Mouse (Mus musculus): ENCODE measurements at regions not wholly inside any gene's neighbourhood (a gene's known extent, or its start where the extent isn't known, plus 50 kb on each side); places are given as distances from the start of the nearest gene placed in this dataset.

GRCm38 (mm10) chr12:107624446-107624845 is 136.0 kb downstream of the 3110018I06Rik start:
- Histone ChIP-seq H3K9me3 (ENCODE audit: control insufficient read depth, low read depth, low read length) (no peaks in the 10 kb centered on the region), H3K4me3 (ENCODE audit: low read depth, low read length) (no peak overlapping the region), H3K9ac (replicated peaks; ENCODE audit: low read depth, low read length) (no peak overlapping the region), H3K36me3 (ENCODE audit: control insufficient read depth, insufficient read depth, low read length) (no peaks in the 10 kb centered on the region), H3K27ac (ENCODE audit: low read length) (no peak overlapping the region), H3K4me2 (replicated peaks; ENCODE audit: low read depth, low read length) (no peak overlapping the region), H3K4me1 (ENCODE audit: control insufficient read depth, insufficient read depth, low read length) (no peaks in the 10 kb centered on the region), H3K27me3 (ENCODE audit: control insufficient read depth, insufficient read depth, low read length) (no peaks in the 10 kb centered on the region)
- no peak for ATAC-seq (ENCODE audit: insufficient number of reproducible peaks, insufficient read depth, low FRiP score, low read depth)
- WGBS = 68% methylated on average over 3 of the region's 3 CpGs

- no peak for ATAC-seq (ENCODE audit: insufficient number of reproducible peaks, insufficient read depth, low FRiP score, low read depth)
- no peaks in the 10 kb centered on the region for H3K27me3 ChIP-seq (ENCODE audit: control insufficient read depth, insufficient read depth, low read length)
- no peak overlapping the region for H3K9ac ChIP-seq (replicated peaks; ENCODE audit: low read depth, low read length)
- no peak overlapping the region for H3K4me3 ChIP-seq (ENCODE audit: low read depth, low read length)
- H3K4me1 ChIP-seq (ENCODE audit: control insufficient read depth, insufficient read depth, low read length) = no peaks in the 10 kb centered on the region
- WGBS = 83% methylated on average over 9 of the region's 9 CpGs
- H3K9me3 ChIP-seq (ENCODE audit: control insufficient read depth, low read depth, low read length) = no peaks in the 10 kb centered on the region; the same call in 1 of the 2 replicates
- H3K27ac ChIP-seq (ENCODE audit: low read length) = no peak overlapping the region
- no peaks in the 10 kb centered on the region for H3K36me3 ChIP-seq (ENCODE audit: control insufficient read depth, insufficient read depth, low read length)
- H3K4me2 ChIP-seq (replicated peaks; ENCODE audit: low read depth, low read length) = no peak overlapping the region
These were observed 159.6 kb downstream of the 3110018I06Rik start for GRCm38 (mm10) chr12:107648008-107648407.

GRCm38 (mm10) chr12:107652126-107652728 is 163.8 kb downstream of the 3110018I06Rik start:
- WGBS = 47% methylated on average over 3 of the region's 3 CpGs
- Histone ChIP-seq H3K4me3 (ENCODE audit: low read depth, low read length) (no peak overlapping the region), H3K27ac (ENCODE audit: low read length) (no peak overlapping the region), H3K9me3 (ENCODE audit: control insufficient read depth, low read depth, low read length) (no peaks in the 10 kb centered on the region), H3K27me3 (ENCODE audit: control insufficient read depth, insufficient read depth, low read length) (no peaks in the 10 kb centered on the region), H3K36me3 (ENCODE audit: control insufficient read depth, insufficient read depth, low read length) (no peaks in the 10 kb centered on the region), H3K4me1 (ENCODE audit: control insufficient read depth, insufficient read depth, low read length) (no peaks in the 10 kb centered on the region), H3K9ac (replicated peaks; ENCODE audit: low read depth, low read length) (no peak overlapping the region), H3K4me2 (replicated peaks; ENCODE audit: low read depth, low read length) (no peak overlapping the region)
- no peak for ATAC-seq (ENCODE audit: insufficient number of reproducible peaks, insufficient read depth, low FRiP score, low read depth)

GRCm38 (mm10) chr12:107653131-107653530 is 164.7 kb downstream of the 3110018I06Rik start:
- WGBS = 27% methylated on average over 7 of the region's 7 CpGs
- H3K4me1 ChIP-seq (ENCODE audit: control insufficient read depth, insufficient read depth, low read length) = no peaks in the 10 kb centered on the region
- no peaks in the 10 kb centered on the region for H3K27me3 ChIP-seq (ENCODE audit: control insufficient read depth, insufficient read depth, low read length)
- no peaks in the 10 kb centered on the region for H3K36me3 ChIP-seq (ENCODE audit: control insufficient read depth, insufficient read depth, low read length)
- no peak overlapping the region for H3K27ac ChIP-seq (ENCODE audit: low read length)
- ATAC-seq (ENCODE audit: insufficient number of reproducible peaks, insufficient read depth, low FRiP score, low read depth) = peak; percentile 63; the same call in 1 of the 2 replicates
- no peak overlapping the region for H3K9ac ChIP-seq (replicated peaks; ENCODE audit: low read depth, low read length)
- no peak overlapping the region for H3K4me2 ChIP-seq (replicated peaks; ENCODE audit: low read depth, low read length)
- H3K4me3 ChIP-seq (ENCODE audit: low read depth, low read length) = no peak overlapping the region
- H3K9me3 ChIP-seq (ENCODE audit: control insufficient read depth, low read depth, low read length) = no peaks in the 10 kb centered on the region

- no peak for ATAC-seq (ENCODE audit: insufficient number of reproducible peaks, insufficient read depth, low FRiP score, low read depth)
- no peaks in the 10 kb centered on the region for H3K4me1 ChIP-seq (ENCODE audit: control insufficient read depth, insufficient read depth, low read length)
These were observed 168.4 kb downstream of the 3110018I06Rik start for GRCm38 (mm10) chr12:107656846-107657245.

GRCm38 (mm10) chr12:107658241-107658640 is 169.8 kb downstream of the 3110018I06Rik start:
- no peaks in the 10 kb centered on the region for H3K27me3 ChIP-seq (ENCODE audit: control insufficient read depth, insufficient read depth, low read length)
- no peak for ATAC-seq (ENCODE audit: insufficient number of reproducible peaks, insufficient read depth, low FRiP score, low read depth)
- H3K4me1 ChIP-seq (ENCODE audit: control insufficient read depth, insufficient read depth, low read length) = no peaks in the 10 kb centered on the region
- no peak overlapping the region for H3K4me3 ChIP-seq (ENCODE audit: low read depth, low read length)
- 85% methylated on average over 12 of the region's 12 CpGs for WGBS
- no peak overlapping the region for H3K9ac ChIP-seq (replicated peaks; ENCODE audit: low read depth, low read length)
- H3K9me3 ChIP-seq (ENCODE audit: control insufficient read depth, low read depth, low read length) = no peaks in the 10 kb centered on the region
- no peaks in the 10 kb centered on the region for H3K36me3 ChIP-seq (ENCODE audit: control insufficient read depth, insufficient read depth, low read length)
- H3K4me2 ChIP-seq (replicated peaks; ENCODE audit: low read depth, low read length) = no peak overlapping the region
- H3K27ac ChIP-seq (ENCODE audit: low read length) = no peak overlapping the region

More at GRCm38 (mm10) chr12:107656846-107657245, 168.4 kb downstream of the 3110018I06Rik start:
- Histone ChIP-seq H3K27ac (ENCODE audit: low read length) (no peak overlapping the region), H3K9ac (replicated peaks; ENCODE audit: low read depth, low read length) (no peak overlapping the region), H3K27me3 (ENCODE audit: control insufficient read depth, insufficient read depth, low read length) (no peaks in the 10 kb centered on the region), H3K4me3 (ENCODE audit: low read depth, low read length) (no peak overlapping the region), H3K9me3 (ENCODE audit: control insufficient read depth, low read depth, low read length) (no peaks in the 10 kb centered on the region), H3K36me3 (ENCODE audit: control insufficient read depth, insufficient read depth, low read length) (no peaks in the 10 kb centered on the region), H3K4me2 (replicated peaks; ENCODE audit: low read depth, low read length) (no peak overlapping the region)
- WGBS = 54% methylated on average over 5 of the region's 5 CpGs

GRCm38 (mm10) chr12:107658821-107659220 is 170.4 kb downstream of the 3110018I06Rik start:
- Histone ChIP-seq H3K27me3 (ENCODE audit: control insufficient read depth, insufficient read depth, low read length) (no peaks in the 10 kb centered on the region), H3K27ac (ENCODE audit: low read length) (no peak overlapping the region), H3K36me3 (ENCODE audit: control insufficient read depth, insufficient read depth, low read length) (no peaks in the 10 kb centered on the region), H3K9me3 (ENCODE audit: control insufficient read depth, low read depth, low read length) (no peaks in the 10 kb centered on the region), H3K4me3 (ENCODE audit: low read depth, low read length) (no peak overlapping the region), H3K4me2 (replicated peaks; ENCODE audit: low read depth, low read length) (no peak overlapping the region), H3K4me1 (ENCODE audit: control insufficient read depth, insufficient read depth, low read length) (no peaks in the 10 kb centered on the region), H3K9ac (replicated peaks; ENCODE audit: low read depth, low read length) (no peak overlapping the region)
- WGBS = 82% methylated on average over 9 of the region's 9 CpGs
- no peak for ATAC-seq (ENCODE audit: insufficient number of reproducible peaks, insufficient read depth, low FRiP score, low read depth)

- Histone ChIP-seq H3K36me3 (ENCODE audit: control insufficient read depth, insufficient read depth, low read length) (no peaks in the 10 kb centered on the region), H3K4me1 (ENCODE audit: control insufficient read depth, insufficient read depth, low read length) (no peaks in the 10 kb centered on the region), H3K4me2 (replicated peaks; ENCODE audit: low read depth, low read length) (no peak overlapping the region), H3K27ac (ENCODE audit: low read length) (no peak overlapping the region), H3K4me3 (ENCODE audit: low read depth, low read length) (no peak overlapping the region), H3K9me3 (ENCODE audit: control insufficient read depth, low read depth, low read length) (no peaks in the 10 kb centered on the region), H3K9ac (replicated peaks; ENCODE audit: low read depth, low read length) (no peak overlapping the region), H3K27me3 (ENCODE audit: control insufficient read depth, insufficient read depth, low read length) (no peaks in the 10 kb centered on the region)
- no peak for ATAC-seq (ENCODE audit: insufficient number of reproducible peaks, insufficient read depth, low FRiP score, low read depth)
- 9% methylated on average over 1 of the region's 1 CpGs for WGBS
These were observed 174.2 kb downstream of the 3110018I06Rik start for GRCm38 (mm10) chr12:107662624-107663023.

GRCm38 (mm10) chr12:107667836-107668235 is 179.4 kb downstream of the 3110018I06Rik start:
- no peak for ATAC-seq (ENCODE audit: insufficient number of reproducible peaks, insufficient read depth, low FRiP score, low read depth)
- WGBS = 84% methylated on average over 3 of the region's 3 CpGs
- no peaks in the 10 kb centered on the region for H3K27me3 ChIP-seq (ENCODE audit: control insufficient read depth, insufficient read depth, low read length)
- H3K36me3 ChIP-seq (ENCODE audit: control insufficient read depth, insufficient read depth, low read length) = no peaks in the 10 kb centered on the region
- no peak overlapping the region for H3K4me3 ChIP-seq (ENCODE audit: low read depth, low read length)
- no peak overlapping the region for H3K27ac ChIP-seq (ENCODE audit: low read length)
- no peak overlapping the region for H3K9ac ChIP-seq (replicated peaks; ENCODE audit: low read depth, low read length)
- H3K9me3 ChIP-seq (ENCODE audit: control insufficient read depth, low read depth, low read length) = no peaks in the 10 kb centered on the region
- H3K4me2 ChIP-seq (replicated peaks; ENCODE audit: low read depth, low read length) = no peak overlapping the region
- no peaks in the 10 kb centered on the region for H3K4me1 ChIP-seq (ENCODE audit: control insufficient read depth, insufficient read depth, low read length)

Measured in stomach, embryonic 14.5 days (tissue).